Mouse (Mus musculus) gonadal fat pad, adult 2 months (tissue): ENCODE results near the gene Ctnna2. TPM values are rescaled to one million over a fixed set of nuclear protein-coding genes. Genes with fewer than 3 reads are reported as not detected.

Source experiments
- DNase-seq: peaks from one replicate; pipeline ENCODE4 v3.0.0-alpha.2; 2012; ENCODE audit warnings: low read depth
- polyA plus RNA-seq: library from polyadenylated mRNA; depleted of rRNA; stranded (reverse); fragments of >200 nt; gene quantifications from 2 replicates; pipeline ENCODE4 v1.2.3, GENCODE M21; 2012

Ctnna2 gene
- polyA plus RNA-seq, 1 experiment, result 0.53 TPM

DNA sequence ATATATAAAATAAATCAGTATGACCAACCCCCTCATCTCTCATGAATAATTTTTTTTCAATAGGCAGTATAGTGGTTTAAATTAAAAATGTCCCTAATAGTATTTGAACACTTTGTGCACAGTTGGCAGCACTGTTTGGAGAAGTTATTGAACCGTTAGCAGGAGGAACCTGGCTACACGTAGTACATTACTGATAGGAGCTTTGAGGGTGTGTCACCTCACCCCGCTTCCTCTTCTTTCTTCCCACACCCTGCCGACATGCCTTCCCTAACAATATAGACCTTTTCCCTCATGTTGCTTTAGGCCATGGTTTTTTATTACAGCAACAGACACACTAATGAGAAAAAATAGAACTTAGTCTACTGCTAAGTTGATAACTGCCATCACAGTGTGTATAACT lies 1071.4 kb downstream of the Ctnna2 start:
- DNase-seq, result no peak

DNA sequence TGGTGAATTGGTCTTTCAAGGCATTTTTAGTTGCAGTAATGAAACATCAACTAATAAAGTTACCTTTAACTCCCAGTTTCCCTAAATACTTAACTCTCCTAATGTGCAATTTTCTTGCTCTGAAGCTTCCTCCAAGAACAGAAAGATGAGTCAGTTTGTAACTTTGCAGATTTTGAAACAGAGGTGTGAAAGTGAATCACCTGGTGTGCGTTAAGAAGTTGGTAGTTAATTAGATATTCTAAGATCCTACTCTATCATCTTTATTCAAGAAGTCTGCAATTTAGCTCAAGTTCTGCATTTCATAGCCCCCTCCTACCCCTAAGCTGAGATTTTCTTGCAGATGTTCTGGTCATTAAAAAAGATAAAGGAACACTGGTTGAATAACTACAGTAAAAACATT lies 1082.3 kb downstream of the Ctnna2 start:
- DNase-seq, result no peak
